Mouse (Mus musculus) kidney, adult 18-20 months (tissue): Measurements from ENCODE around the gene Capn11.

Experiments
- DNase-seq: peaks from one replicate; pipeline ENCODE4 v3.0.0; 2021

Capn11 gene

DNA sequence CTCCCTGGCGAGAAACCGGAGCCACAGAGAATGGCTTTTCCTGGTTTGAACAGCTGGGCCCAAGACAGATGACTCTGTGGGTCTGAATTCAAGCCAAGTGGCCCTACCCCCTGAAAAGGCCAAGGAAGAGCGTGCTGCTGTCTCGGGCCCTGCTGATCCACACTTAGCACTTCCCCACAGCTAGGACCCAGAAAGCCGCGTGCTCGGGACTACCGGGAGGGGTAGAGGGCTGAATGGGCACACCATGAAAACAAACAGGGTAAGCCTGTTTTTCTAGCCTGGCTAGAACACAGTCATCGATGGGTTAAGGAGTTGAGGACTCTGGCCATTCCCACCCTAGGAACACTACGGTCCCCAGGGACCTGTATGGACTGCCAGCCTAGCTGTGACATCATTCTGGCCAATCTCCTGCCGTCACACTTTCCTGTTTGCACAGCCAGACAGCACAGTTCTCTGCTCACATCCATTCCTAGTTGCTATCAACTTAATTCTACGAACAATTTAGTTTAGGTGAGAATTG, 78.1 kb downstream of the Capn11 start:
- DNase-seq, result no peak
